Mouse (Mus musculus) spleen, adult 18-20 months (tissue): ENCODE measurements around the gene Plxna1.
A peak's percentile ranks its signal among the peaks of the same experiment; 100 is the strongest.

ENCODE experiments used
- DNase-seq, 2 experiments: peaks; one replicate each; pipeline ENCODE4 v3.0.0; 2022; ENCODE audit warnings: mixed read lengths in 2 of 2

Gene Plxna1

GRCm38 (mm10) chr6:89280555-89280954 is 81.9 kb downstream of the Plxna1 start:
- peak; percentile 42 to 43 for DNase-seq

GRCm38 (mm10) chr6:89271731-89272475 is 90.5 kb downstream of the Plxna1 start:
- DNase-seq: no peak

GRCm38 (mm10) chr6:89267181-89267580 is 95.2 kb downstream of the Plxna1 start:
- no peak for DNase-seq
